Mouse (Mus musculus) lung, adult 2 months (tissue): ENCODE results near the gene Zfp568.

Experiments
- CTCF ChIP-seq: fragments of 200-500 bp; IDR thresholded peaks from 2 replicates; pipeline ENCODE4 v1.5.1; 2011; ENCODE audit warnings: mild to moderate bottlenecking, low read length, control low read depth; ENCODE audit not compliant: insufficient read depth
- POLR2A ChIP-seq: fragments of 200-500 bp; IDR thresholded peaks from 2 replicates; pipeline ENCODE4 v1.6.1; 2011; ENCODE audit warnings: low read depth, mild to moderate bottlenecking, control low read depth, low read length, borderline replicate concordance; ENCODE audit errors: extremely low read depth

DNA sequence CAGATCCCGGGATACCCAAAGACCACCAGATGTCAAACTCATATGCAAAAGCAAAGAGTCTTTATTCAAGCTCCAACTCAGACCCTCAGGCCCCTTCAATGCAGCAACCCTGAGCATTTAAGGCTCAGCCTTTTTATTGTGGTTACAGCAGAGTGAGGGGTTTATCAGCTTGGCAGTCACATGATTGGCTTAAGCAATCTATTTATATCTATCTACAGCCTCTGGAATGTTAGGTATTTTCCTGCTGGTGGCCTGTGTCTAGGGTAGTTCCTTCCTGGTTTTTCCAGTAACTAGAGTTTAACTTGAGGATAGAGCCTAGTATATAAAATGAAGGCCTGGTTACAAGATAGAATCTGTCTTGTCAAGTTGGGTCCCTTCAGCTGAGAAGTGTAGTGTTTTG lies 3.0 kb upstream of the Zfp568 start:
- TF ChIP-seq CTCF (no peak), POLR2A (no peak)
